In genomic region chr4:121023464-121023863, GRCm38 (mm10) we compare ENCODE assay signal across 18 mouse cellular contexts. TPM values are rescaled to one million over a fixed set of nuclear protein-coding genes. Genes with fewer than 3 reads are reported as not detected.
DNase-seq lines count a peak whose midpoint lies in the region; ATAC-seq and TF ChIP-seq lines count a peak whose summit lies in the region.
"Had no signal": no experiment of that assay in that cellular context is flagged by ENCODE, and none has a peak within 500 bp of the region (broad histone marks: within the 10 kb centered on the region; RNA-seq: fewer than 3 reads in every experiment).

No protein-coding gene starts in this region.

- H3K9me3 ChIP-seq in liver, postnatal 0 days (ENCODE audit: low read length), result no peaks in the 10 kb centered on the region
- no peaks in the 10 kb centered on the region for H3K9me3 ChIP-seq in liver, embryonic 12.5 days (replicated peaks)
- no peaks in the 10 kb centered on the region for H3K9me3 ChIP-seq in MEL (replicated peaks; ENCODE audit: insufficient read depth, low read length)
- H3K9me3 ChIP-seq in stomach, postnatal 0 days (ENCODE audit: control insufficient read depth, low read length), result no peaks in the 10 kb centered on the region
- H3K9me3 ChIP-seq in kidney, embryonic 15.5 days (replicated peaks), result no peaks in the 10 kb centered on the region
- H3K9me3 ChIP-seq: G1E had no signal

- H3K4me1 ChIP-seq in liver, adult 2 months (ENCODE audit: control insufficient read depth, insufficient read depth, low read length), result peaks cover 14% of the 10 kb centered on the region
- peaks cover 38% of the 10 kb centered on the region for H3K4me1 ChIP-seq in liver, postnatal 0 days (ENCODE audit: insufficient read depth)
- H3K4me1 ChIP-seq in liver, embryonic 12.5 days, result peaks cover 37% of the 10 kb centered on the region
- peaks cover 0 to 12% of the 10 kb centered on the region in 2 experiments; a peak in 2 of 4 replicates for H3K4me1 ChIP-seq in MEL (ENCODE audit: control insufficient read depth in 1 of 2, insufficient read depth in 2 of 2, low read length in 2 of 2)
- no peaks in the 10 kb centered on the region for H3K4me1 ChIP-seq in stomach, postnatal 0 days (replicated peaks; ENCODE audit: control insufficient read depth, insufficient read depth)
- H3K4me1 ChIP-seq in kidney, embryonic 15.5 days, result no peaks in the 10 kb centered on the region

- TF ChIP-seq RAD21 in MEL (IDR thresholded peaks at IDR 0.05; ENCODE audit: low read depth, low read length), result no peak

- peak; percentile 87 for DNase-seq in liver, adult 2 months (ENCODE audit: extremely low read depth, low read depth, low spot score)
- DNase-seq in liver (no peak), MEL (ENCODE audit: low read depth, low spot score) (no peak)
- DNase-seq in liver, postnatal 0 days, result no peak
- DNase-seq in stomach, postnatal 0 days (ENCODE audit: low spot score), result no peak
- no peak for DNase-seq in frontal cortex, postnatal 14 days (ENCODE audit: low spot score in 2 of 2)
- DNase-seq: adrenal gland, postnatal 25 days; cerebellum, adult 11 months; cerebellum, adult 11-12 months; cerebellum, adult 18-20 months had no signal

- no peak overlapping the region for H3K9ac ChIP-seq in liver, adult 2 months (ENCODE audit: low read depth, low read length)
- H3K9ac ChIP-seq in liver, postnatal 0 days (replicated peaks), result no peak overlapping the region
- H3K9ac ChIP-seq in liver, embryonic 12.5 days, result no peak overlapping the region
- no peak overlapping the region for H3K9ac ChIP-seq in MEL (ENCODE audit: control insufficient read depth, low read depth, low read length, poor library complexity, severe bottlenecking)
- H3K9ac ChIP-seq in stomach, postnatal 0 days (ENCODE audit: low read length), result no peak overlapping the region
- no peak overlapping the region for H3K9ac ChIP-seq in kidney, embryonic 15.5 days

- H3K27me3 ChIP-seq in liver, adult 2 months (ENCODE audit: control insufficient read depth, insufficient read depth, low read length), result no peaks in the 10 kb centered on the region
- H3K27me3 ChIP-seq in liver, postnatal 0 days (ENCODE audit: insufficient read depth, low read length), result no peaks in the 10 kb centered on the region
- no peaks in the 10 kb centered on the region for H3K27me3 ChIP-seq in liver, embryonic 12.5 days (replicated peaks)
- no peaks in the 10 kb centered on the region for H3K27me3 ChIP-seq in MEL (ENCODE audit: control insufficient read depth in 1 of 2, insufficient read depth in 2 of 2, low read length in 2 of 2)
- H3K27me3 ChIP-seq in stomach, postnatal 0 days (ENCODE audit: control insufficient read depth, insufficient read depth, low read length), result no peaks in the 10 kb centered on the region
- H3K27me3 ChIP-seq in kidney, embryonic 15.5 days, result no peaks in the 10 kb centered on the region
- H3K27me3 ChIP-seq: CH12.LX, Patski had no signal

- 22% methylated on average over 7 of the region's 7 CpGs for WGBS in liver, adult 2 months
- 69% methylated on average over 7 of the region's 7 CpGs for WGBS in liver, postnatal 0 days (ENCODE audit: insufficient replicate concordance)
- 64% methylated on average over 7 of the region's 7 CpGs for WGBS in liver, embryonic 12.5 days (ENCODE audit: insufficient replicate concordance)
- WGBS in stomach, postnatal 0 days, result 82% methylated on average over 7 of the region's 7 CpGs
- WGBS in kidney, embryonic 15.5 days, result 89% methylated on average over 7 of the region's 7 CpGs

- H3K4me2 ChIP-seq in liver, postnatal 0 days (ENCODE audit: low read depth, low read length), result no peak overlapping the region
- no peak overlapping the region for H3K4me2 ChIP-seq in liver, embryonic 12.5 days
- no peak overlapping the region for H3K4me2 ChIP-seq in stomach, postnatal 0 days (replicated peaks; ENCODE audit: low read depth)
- H3K4me2 ChIP-seq in kidney, embryonic 15.5 days, result no peak overlapping the region

- TF ChIP-seq EP300 in liver, postnatal 0 days (IDR thresholded peaks at IDR 0.05; ENCODE audit: low read depth), result no peak
- no peak for TF ChIP-seq EP300 in MEL (IDR thresholded peaks at IDR 0.05; ENCODE audit: low read depth in 1 of 2, low read length in 2 of 2)
- no peak for TF ChIP-seq EP300 in stomach, postnatal 0 days (optimal IDR thresholded peaks at IDR 0.05)

- H3K36me3 ChIP-seq in liver, adult 2 months (ENCODE audit: control insufficient read depth, insufficient read depth, low read length), result no peaks in the 10 kb centered on the region
- H3K36me3 ChIP-seq in liver, postnatal 0 days (replicated peaks; ENCODE audit: insufficient read depth, low read length), result no peaks in the 10 kb centered on the region
- no peaks in the 10 kb centered on the region for H3K36me3 ChIP-seq in liver, embryonic 12.5 days
- peaks cover 0 to 13% of the 10 kb centered on the region in 2 experiments; a peak in 2 of 4 replicates for H3K36me3 ChIP-seq in MEL (ENCODE audit: control insufficient read depth in 1 of 2, insufficient read depth in 2 of 2, low read length in 2 of 2)
- H3K36me3 ChIP-seq in stomach, postnatal 0 days (ENCODE audit: control insufficient read depth, insufficient read depth, low read length), result no peaks in the 10 kb centered on the region
- H3K36me3 ChIP-seq in kidney, embryonic 15.5 days, result no peaks in the 10 kb centered on the region
- H3K36me3 ChIP-seq: G1E had no signal

- peak; percentile 52 for ATAC-seq in liver, postnatal 0 days
- no peak for ATAC-seq in liver, embryonic 12.5 days
- peak; percentile 26; the same call in 1 of the 2 replicates for ATAC-seq in stomach, postnatal 0 days (ENCODE audit: low FRiP score, low TSS enrichment)
- no peak for ATAC-seq in kidney, embryonic 15.5 days (replicated peaks; ENCODE audit: low FRiP score)
- ATAC-seq: activated CD4-positive, CD25-positive, alpha-beta regulatory T cell, adult 4 months; CD4-positive, CD25-positive, alpha-beta regulatory T cell, adult 4 months had no signal

- H3K4me3 ChIP-seq in liver, adult 2 months (ENCODE audit: insufficient read depth, low read depth, low read length), result no peak overlapping the region
- H3K4me3 ChIP-seq in liver, postnatal 0 days (ENCODE audit: low read depth, low read length), result no peak overlapping the region
- no peak overlapping the region for H3K4me3 ChIP-seq in liver, embryonic 12.5 days
- H3K4me3 ChIP-seq in MEL (ENCODE audit: control insufficient read depth in 1 of 2, insufficient read depth in 1 of 2, low read depth in 2 of 2, low read length in 2 of 2), result no peak overlapping the region
- H3K4me3 ChIP-seq in stomach, postnatal 0 days (ENCODE audit: low read depth, low read length), result no peak overlapping the region
- H3K4me3 ChIP-seq in kidney, embryonic 15.5 days (replicated peaks), result no peak overlapping the region

- TF ChIP-seq CTCF in liver, adult 2 months (IDR thresholded peaks at IDR 0.05; ENCODE audit: low read depth, low read length), result no peak
- no peak for TF ChIP-seq CTCF in liver, postnatal 0 days (IDR thresholded peaks at IDR 0.05; ENCODE audit: low read depth)
- no peak for TF ChIP-seq CTCF in MEL (IDR thresholded peaks at IDR 0.05 in 2 of 3, conservative IDR thresholded peaks at IDR 0.05 in 1 of 3; ENCODE audit: control insufficient read depth in 1 of 3, insufficient read depth in 1 of 3, low read depth in 2 of 3, low read length in 3 of 3, poor library complexity in 1 of 3, severe bottlenecking in 1 of 3)
- no peak for TF ChIP-seq CTCF in stomach, postnatal 0 days (IDR thresholded peaks at IDR 0.05; ENCODE audit: low read depth)

- no peak overlapping the region for H3K27ac ChIP-seq in liver, adult 2 months (replicated peaks; ENCODE audit: insufficient read depth, low read depth, low read length)
- peak overlapping the region; percentile 91 for H3K27ac ChIP-seq in liver, postnatal 0 days (ENCODE audit: low read depth)
- H3K27ac ChIP-seq in liver, embryonic 12.5 days, result no peak overlapping the region
- H3K27ac ChIP-seq in MEL (ENCODE audit: control insufficient read depth, low read depth, low read length), result no peak overlapping the region
- H3K27ac ChIP-seq in stomach, postnatal 0 days (replicated peaks), result no peak overlapping the region
- no peak overlapping the region for H3K27ac ChIP-seq in kidney, embryonic 15.5 days

- TF ChIP-seq POLR2A in liver, adult 2 months (IDR thresholded peaks at IDR 0.05; ENCODE audit: extremely low read depth, insufficient read depth, low read length), result no peak
- no peak for TF ChIP-seq POLR2A in MEL (IDR thresholded peaks at IDR 0.05; ENCODE audit: control insufficient read depth in 1 of 2, insufficient read depth in 1 of 2, low read depth in 1 of 2, low read length in 2 of 2, poor library complexity in 1 of 2)

- no peaks in the 10 kb centered on the region for H3K79me2 ChIP-seq in liver, adult 2 months (ENCODE audit: control insufficient read depth, insufficient read depth, low read length)
- no peaks in the 10 kb centered on the region for H3K79me2 ChIP-seq in MEL (ENCODE audit: control insufficient read depth, insufficient read depth, low read length, poor library complexity)

TF ChIP-seq in MEL, 35 proteins besides CTCF, POLR2A, EP300 and RAD21:
- TF ChIP-seq GATA1 (IDR thresholded peaks at IDR 0.05; ENCODE audit: low read depth, low read length) (peak; percentile 33; the same call in 1 of the 2 replicates), HCFC1 (IDR thresholded peaks at IDR 0.05; ENCODE audit: low read depth, low read length) (no peak), ZMIZ1 (IDR thresholded peaks at IDR 0.05; ENCODE audit: low read depth, low read length) (no peak)
TF ChIP-seq in MEL: peak in this region for 1.

RNA-seq across cellular contexts. Expression of gene Smap2, which starts 6.4 kb away (rescaled TPM):
- 13.7 and 16.9 TPM in 2 replicates for total RNA-seq in liver, adult 2 months (2014; rRNA removed)
- polyA plus RNA-seq in liver, adult 2 months (2012; rRNA removed), result 19.2 and 20.8 TPM in 2 replicates
- polyA plus RNA-seq in liver, postnatal 0 days (2015; fragmentation: Nextera tagmentation; extraction: Ambion mirVana), result 14.9 and 17.1 TPM in 2 replicates
- 45.5 and 46.9 TPM in 2 replicates for polyA plus RNA-seq in liver, embryonic 12.5 days (2016; fragmentation: Nextera tagmentation; extraction: Ambion mirVana)
- total RNA-seq in MEL (2012; rRNA removed), result 33.8 and 36.5 TPM in 2 replicates
- 100 to 1,000 TPM in 1 of 2 experiments, 10 to 100 TPM in 1; 83.5 to 118 TPM for polyA plus RNA-seq in MEL (2012; ENCODE audit: insufficient read depth in 1 of 2, insufficient read length in 2 of 2, low read depth in 1 of 2, low replicate concordance in 2 of 2, missing spikeins in 1 of 2)
- 16.1 and 17.3 TPM in 2 replicates for polyA plus RNA-seq in stomach, postnatal 0 days (2015; fragmentation: Nextera tagmentation; extraction: Ambion mirVana)
- 14.4 and 15.4 TPM in 2 replicates for polyA plus RNA-seq in kidney, embryonic 15.5 days (2015; fragmentation: Nextera tagmentation; extraction: Ambion mirVana)

RNA-seq across cellular contexts. Expression of gene Col9a2, which starts 15.7 kb away (rescaled TPM):
- total RNA-seq in liver, adult 2 months (2014; rRNA removed), result not detected in 2 replicates
- polyA plus RNA-seq in liver, adult 2 months (2012; rRNA removed), result not detected in 2 replicates
- 0.34 and 0.44 TPM in 2 replicates for polyA plus RNA-seq in liver, postnatal 0 days (2015; fragmentation: Nextera tagmentation; extraction: Ambion mirVana)
- 2.7 and 3.7 TPM in 2 replicates for polyA plus RNA-seq in liver, embryonic 12.5 days (2016; fragmentation: Nextera tagmentation; extraction: Ambion mirVana)
- total RNA-seq in MEL (2012; rRNA removed), result 0.12 TPM in 1 of 2 replicates, not detected in the other
- polyA plus RNA-seq in MEL (2012; ENCODE audit: insufficient read depth in 1 of 2, insufficient read length in 2 of 2, low read depth in 1 of 2, low replicate concordance in 2 of 2, missing spikeins in 1 of 2), result not detected
- 5.7 and 7.6 TPM in 2 replicates for polyA plus RNA-seq in stomach, postnatal 0 days (2015; fragmentation: Nextera tagmentation; extraction: Ambion mirVana)
- 3.9 and 6.0 TPM in 2 replicates for polyA plus RNA-seq in kidney, embryonic 15.5 days (2015; fragmentation: Nextera tagmentation; extraction: Ambion mirVana)
- total RNA-seq: CH12.LX, G1E had no signal
- polyA plus RNA-seq: activated CD4-positive, CD25-positive, alpha-beta regulatory T cell, adult 4 months; C2C12; CD4-positive, CD25-positive, alpha-beta regulatory T cell, adult 4 months; G1E had no signal

Comparison
In these comparisons a context has a peak if more than half of its experiments do, and no peak if none do; other contexts are left out.
1. ATAC-seq: peak in liver, postnatal 0 days (single experiment) and stomach, postnatal 0 days (single experiment); none in liver, embryonic 12.5 days (single experiment) and kidney, embryonic 15.5 days (single experiment).